Mouse (Mus musculus) bone marrow macrophage, adult 2 months (primary cell): ENCODE data around the gene Snrnp70. TPM values are rescaled to one million over a fixed set of nuclear protein-coding genes. Genes with fewer than 3 reads are reported as not detected.
"Not testable (repeated sequence)": the region's sequence is repeated elsewhere in the genome, so short reads cannot be mapped to it uniquely, and the experiment has no call there.

Experiments
- H3K27ac ChIP-seq: 2 replicates; pipeline ENCODE4 v1.5.1; 2012; ENCODE audit warnings: low read depth, low read length; ENCODE audit not compliant: insufficient read depth
- H3K4me1 ChIP-seq: 2 replicates; pipeline ENCODE4 v1.6.1; 2012; ENCODE audit warnings: low read length; ENCODE audit not compliant: control insufficient read depth, insufficient read depth
- H3K4me3 ChIP-seq: 2 replicates; pipeline ENCODE4 v1.5.1; 2012; ENCODE audit warnings: mild to moderate bottlenecking, low read length, moderate library complexity; ENCODE audit not compliant: insufficient read depth
- CTCF ChIP-seq: IDR thresholded peaks from 2 replicates; pipeline ENCODE4 v1.5.1; 2012; ENCODE audit warnings: low read depth, mild to moderate bottlenecking, low read length, moderate library complexity
- POLR2A ChIP-seq: IDR thresholded peaks from 2 replicates; pipeline ENCODE4 v1.6.1; 2012; ENCODE audit warnings: mild to moderate bottlenecking, low read depth, low read length, borderline replicate concordance
- polyA plus RNA-seq: library from polyadenylated mRNA; stranded (reverse); fragments of >200 nt; gene quantifications from 2 replicates; pipeline ENCODE4 v1.2.4, GENCODE M21; 2012; ENCODE audit not compliant: missing spikeins, insufficient read depth, insufficient read length

Snrnp70 gene
- polyA plus RNA-seq, 1 experiment = 385 TPM

GRCm38 (mm10) chr7:45361243-45361804, 34.2 kb downstream of the Snrnp70 start:
- Histone ChIP-seq H3K4me3 (peak overlapping the region; percentile 42), H3K4me1 (peaks cover 4% of the 10 kb centered on the region; the same call in 1 of the 2 replicates), H3K27ac (no peak overlapping the region)
- TF ChIP-seq CTCF (no peak), POLR2A (no peak)

- H3K27ac ChIP-seq = no peak overlapping the region
- no peak overlapping the region for H3K4me3 ChIP-seq
- peaks cover 4% of the 10 kb centered on the region; the same call in 1 of the 2 replicates for H3K4me1 ChIP-seq
- TF ChIP-seq POLR2A (no peak), CTCF (no peak)
Measured at GRCm38 (mm10) chr7:45360404-45361125, 35.0 kb downstream of the Snrnp70 start.

- not testable (repeated sequence) for H3K27ac ChIP-seq, H3K4me3 ChIP-seq, H3K4me1 ChIP-seq
Measured at GRCm38 (mm10) chr7:45359081-45359480, 36.5 kb downstream of the Snrnp70 start.

GRCm38 (mm10) chr7:45356087-45356486, 39.5 kb downstream of the Snrnp70 start:
- H3K4me1 ChIP-seq = peaks cover 3% of the 10 kb centered on the region; the same call in 1 of the 2 replicates
- H3K27ac ChIP-seq = no peak overlapping the region
- no peak for TF ChIP-seq CTCF
- TF ChIP-seq POLR2A = no peak
- H3K4me3 ChIP-seq = no peak overlapping the region

- no peak overlapping the region for H3K4me3 ChIP-seq
- no peak for TF ChIP-seq POLR2A
- no peak for TF ChIP-seq CTCF
- H3K4me1 ChIP-seq = peaks cover 2% of the 10 kb centered on the region
- no peak overlapping the region for H3K27ac ChIP-seq
Measured at GRCm38 (mm10) chr7:45355318-45356020, 40.1 kb downstream of the Snrnp70 start.

GRCm38 (mm10) chr7:45353041-45353440, 42.5 kb downstream of the Snrnp70 start:
- no peak overlapping the region for H3K27ac ChIP-seq
- peaks cover 2% of the 10 kb centered on the region for H3K4me1 ChIP-seq
- H3K4me3 ChIP-seq = no peak overlapping the region
- TF ChIP-seq CTCF (no peak), POLR2A (no peak)

- H3K4me1 ChIP-seq = peaks cover 2% of the 10 kb centered on the region
- no peak overlapping the region for H3K27ac ChIP-seq
- no peak overlapping the region for H3K4me3 ChIP-seq
- TF ChIP-seq CTCF = no peak
- no peak for TF ChIP-seq POLR2A
Measured at GRCm38 (mm10) chr7:45346905-45347304, 48.6 kb downstream of the Snrnp70 start.

GRCm38 (mm10) chr7:45343543-45343942, 52.0 kb downstream of the Snrnp70 start:
- H3K4me1 ChIP-seq = peaks cover 14% of the 10 kb centered on the region
- no peak overlapping the region for H3K4me3 ChIP-seq
- no peak overlapping the region for H3K27ac ChIP-seq
- TF ChIP-seq CTCF (peak; percentile 38; the same call in 1 of the 2 replicates), POLR2A (no peak)

- Histone ChIP-seq H3K4me1 (peaks cover 14% of the 10 kb centered on the region), H3K4me3 (no peak overlapping the region), H3K27ac (no peak overlapping the region)
- TF ChIP-seq POLR2A (no peak), CTCF (no peak)
Measured at GRCm38 (mm10) chr7:45342081-45342480, 53.5 kb downstream of the Snrnp70 start.

- Histone ChIP-seq H3K4me3 (peak overlapping the region; percentile 56; the same call in 1 of the 2 replicates), H3K27ac (no peak overlapping the region), H3K4me1 (peaks cover 14% of the 10 kb centered on the region)
- TF ChIP-seq POLR2A (no peak), CTCF (peak; percentile 58; the same call in 1 of the 2 replicates)
Measured at GRCm38 (mm10) chr7:45341303-45341702, 54.2 kb downstream of the Snrnp70 start.
